Mouse (Mus musculus) heart, embryonic 12.5 days (tissue): ENCODE measurements around the gene Nosip. TPM values are rescaled to one million over a fixed set of nuclear protein-coding genes. Genes with fewer than 3 reads are reported as not detected.
A peak's percentile ranks its signal among the peaks of the same experiment; 100 is the strongest.

Experiments used
- ATAC-seq: fragments of 200-750 bp; cut with Nextera tagmentation; 2 replicates; pipeline ENCODE4 v1.8.0; 2017; ENCODE audit warnings: moderate TSS enrichment, moderate library complexity; ENCODE audit not compliant: insufficient number of reproducible peaks, low FRiP score
- H3K27ac ChIP-seq: fragments of 300-500 bp; sonication (generic); 2 replicates; pipeline ENCODE4 v1.5.1; 2016; ENCODE audit warnings: mild to moderate bottlenecking, moderate library complexity; ENCODE audit not compliant: poor library complexity, severe bottlenecking
- H3K27me3 ChIP-seq: fragments of 300-500 bp; sonication (generic); replicated peaks from 2 replicates; pipeline ENCODE4 v1.6.1; 2016; ENCODE audit warnings: mild to moderate bottlenecking, moderate library complexity
- H3K36me3 ChIP-seq: fragments of 300-500 bp; sonication (generic); 2 replicates; pipeline ENCODE4 v1.6.1; 2016; ENCODE audit warnings: mild to moderate bottlenecking, moderate library complexity
- H3K4me1 ChIP-seq: fragments of 300-500 bp; sonication (generic); replicated peaks from 2 replicates; pipeline ENCODE4 v1.6.1; 2016; ENCODE audit warnings: mild to moderate bottlenecking
- H3K4me2 ChIP-seq: fragments of 300-500 bp; sonication (generic); 2 replicates; pipeline ENCODE4 v1.6.1; 2016; ENCODE audit warnings: mild to moderate bottlenecking, moderate library complexity
- H3K4me3 ChIP-seq: fragments of 300-500 bp; sonication (generic); 2 replicates; pipeline ENCODE4 v1.5.1; 2016; ENCODE audit warnings: mild to moderate bottlenecking
- H3K9ac ChIP-seq: fragments of 300-500 bp; sonication (generic); 2 replicates; pipeline ENCODE4 v1.6.1; 2016; ENCODE audit warnings: mild to moderate bottlenecking, moderate library complexity
- H3K9me3 ChIP-seq: fragments of 300-500 bp; sonication (generic); replicated peaks from 2 replicates; pipeline ENCODE4 v1.6.1; 2016; ENCODE audit warnings: mild to moderate bottlenecking, moderate library complexity
- WGBS: fragments of 180-500 bp; shearing (Covaris S2); methylation state at CpG from one replicate; pipeline ENCODE4 v1.1.7; 2016; 5-methylcytosine and 5-hydroxymethylcytosine counted together
- polyA plus RNA-seq: library from polyadenylated mRNA; unstranded; fragments of >200 nt; fragmentation: Nextera tagmentation; extraction: Ambion mirVana; gene quantifications from 2 replicates; pipeline ENCODE4 v1.2.1, GENCODE M21; 2016

The Nosip gene
- 43.3 and 45.7 TPM in 2 replicates for polyA plus RNA-seq

DNA sequence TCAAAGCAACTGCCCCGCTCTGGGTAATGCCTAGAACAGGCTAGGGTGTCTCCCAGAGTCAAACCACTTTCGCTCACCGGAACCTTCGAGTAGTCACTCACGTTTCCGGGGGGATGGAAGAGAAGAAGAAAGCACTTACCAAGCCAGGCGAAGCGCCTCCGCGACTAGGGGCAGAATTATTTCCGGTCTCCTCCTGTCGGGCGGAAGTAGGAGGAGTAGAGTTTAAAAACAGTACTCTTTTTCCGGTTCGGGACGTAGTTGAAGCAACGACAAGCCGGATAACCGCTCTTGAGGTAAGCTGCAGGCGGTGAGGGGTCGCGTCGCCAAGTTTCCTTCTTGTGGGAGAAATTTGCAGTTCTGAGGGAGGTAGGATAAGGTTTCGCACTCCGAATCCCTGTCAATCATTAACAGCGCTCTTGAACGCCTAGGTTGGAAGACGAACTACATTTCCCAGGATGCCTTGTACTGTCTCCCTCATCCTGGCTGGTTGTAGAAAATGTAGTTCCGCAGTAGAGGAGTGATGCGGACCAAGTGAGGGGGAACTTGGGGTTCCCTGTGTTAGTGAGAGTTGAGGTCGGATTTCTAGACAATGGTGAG, at the start of gene Nosip, which contains the start of gene Prrg2:
Gene Nosip (plus strand): TSS at position 191 of the 597 bp plus-strand sequence.
Gene Prrg2 (minus strand): TSS at position 439 of the 597 bp plus-strand sequence.
- H3K4me2 ChIP-seq, result peak within 1 kb of the TSS; percentile 78
- peak within 1 kb of the TSS; percentile 82 for H3K9ac ChIP-seq
- H3K27me3 ChIP-seq, result no peaks in the 10 kb centered on the region
- H3K9me3 ChIP-seq, result no peaks in the 10 kb centered on the region
- peaks cover 19% of the 10 kb centered on the region for H3K4me1 ChIP-seq
- H3K27ac ChIP-seq, result peak within 1 kb of the TSS; percentile 86
- no peaks in the 10 kb centered on the region for H3K36me3 ChIP-seq
- peak within 1 kb of the TSS; percentile 65 for H3K4me3 ChIP-seq
- peak; percentile 86 for ATAC-seq
- under 1% methylated on average over 31 of the region's 31 CpGs for WGBS

DNA sequence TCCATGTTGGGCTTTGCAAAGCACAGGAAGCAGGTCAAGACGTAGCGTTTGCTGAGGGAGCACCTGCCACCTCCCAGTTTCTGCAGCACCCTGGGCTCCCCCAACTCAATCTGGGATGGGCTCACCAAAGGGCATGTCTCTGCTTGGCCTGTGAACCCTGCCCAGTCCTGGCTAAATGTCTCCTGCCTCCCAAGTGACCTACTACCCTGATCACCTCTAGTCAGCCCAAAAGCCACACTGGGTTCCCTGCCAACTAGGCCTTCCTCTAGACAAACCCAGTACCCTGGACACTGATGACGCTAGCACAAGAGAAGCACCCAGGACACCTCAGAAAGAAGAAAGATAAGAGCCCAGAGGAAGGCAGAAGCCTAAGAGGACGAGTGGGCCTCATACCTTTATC, 49.4 kb upstream of the Nosip start:
- no peak overlapping the region for H3K4me3 ChIP-seq
- ATAC-seq, result no peak
- H3K9me3 ChIP-seq, result no peaks in the 10 kb centered on the region
- no peaks in the 10 kb centered on the region for H3K27me3 ChIP-seq
- H3K9ac ChIP-seq, result no peak overlapping the region; the same call in 1 of the 2 replicates
- no peak overlapping the region for H3K27ac ChIP-seq
- H3K36me3 ChIP-seq, result peaks cover 57% of the 10 kb centered on the region
- no peak overlapping the region for H3K4me2 ChIP-seq
- 78% methylated on average over 4 of the region's 4 CpGs for WGBS
- peaks cover 20% of the 10 kb centered on the region for H3K4me1 ChIP-seq

DNA sequence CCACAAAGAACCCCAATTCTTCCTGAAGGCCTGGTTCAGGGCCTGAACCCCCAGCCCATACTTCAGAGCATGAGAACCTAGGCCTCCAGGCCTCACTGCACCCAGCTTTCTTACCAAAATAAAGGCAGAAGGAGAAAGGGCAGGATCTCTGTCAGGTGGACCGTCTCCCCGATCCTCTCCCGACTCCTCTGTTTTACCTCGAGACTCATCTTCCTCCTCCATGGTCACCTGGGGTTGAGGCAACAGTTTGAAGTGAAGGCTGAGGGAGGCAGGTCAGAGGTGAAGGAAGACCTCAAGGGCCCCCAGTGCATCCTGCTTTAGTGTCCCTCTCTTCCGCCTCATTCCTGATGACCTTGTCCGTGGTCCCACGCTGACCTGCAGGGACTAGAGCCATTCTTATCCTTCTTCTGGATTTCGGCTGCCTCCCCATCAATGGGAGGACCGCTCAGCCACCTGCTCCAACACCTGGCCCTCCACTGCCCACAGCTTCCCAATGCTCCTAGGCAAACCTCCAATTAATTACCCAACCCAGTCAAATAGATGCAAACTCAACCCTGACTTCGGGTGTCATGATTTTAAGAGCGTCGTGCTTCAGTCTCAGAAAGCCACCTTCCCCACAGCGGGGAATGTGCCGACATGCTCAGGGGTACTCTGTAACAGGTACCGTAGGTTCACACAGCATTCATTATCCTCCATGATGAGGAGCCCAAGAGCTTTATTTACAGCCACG, 48.7 kb upstream of the Nosip start:
- peaks cover 24% of the 10 kb centered on the region for H3K4me1 ChIP-seq
- H3K27me3 ChIP-seq, result no peaks in the 10 kb centered on the region
- H3K36me3 ChIP-seq, result peaks cover 50% of the 10 kb centered on the region
- WGBS, result 93% methylated on average over 16 of the region's 16 CpGs
- no peak overlapping the region for H3K4me2 ChIP-seq
- no peak overlapping the region; the same call in 1 of the 2 replicates for H3K9ac ChIP-seq
- no peaks in the 10 kb centered on the region for H3K9me3 ChIP-seq
- H3K4me3 ChIP-seq, result no peak overlapping the region
- no peak for ATAC-seq
- H3K27ac ChIP-seq, result no peak overlapping the region

DNA sequence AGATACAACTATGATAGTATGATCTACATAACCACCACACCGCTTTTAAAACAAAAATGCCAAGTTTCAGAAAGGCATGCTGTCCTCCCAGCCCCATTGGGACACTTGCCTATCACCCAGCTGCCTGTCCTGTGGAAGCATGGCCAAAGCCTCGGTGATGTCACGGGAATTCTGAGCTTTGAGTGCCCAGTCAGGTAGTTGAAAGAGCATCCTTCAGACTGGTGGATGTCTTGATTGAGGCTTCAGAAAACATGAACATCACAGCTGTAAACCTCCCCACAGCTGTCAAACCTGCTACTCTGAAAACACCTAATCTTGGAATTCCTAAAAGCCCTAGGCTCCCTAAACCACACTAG, 48.2 kb upstream of the Nosip start:
- peaks cover 29% of the 10 kb centered on the region for H3K4me1 ChIP-seq
- no peak overlapping the region for H3K4me3 ChIP-seq
- 84% methylated on average over 3 of the region's 3 CpGs for WGBS
- no peaks in the 10 kb centered on the region for H3K27me3 ChIP-seq
- peaks cover 45% of the 10 kb centered on the region for H3K36me3 ChIP-seq
- no peak overlapping the region for H3K27ac ChIP-seq
- H3K4me2 ChIP-seq, result no peak overlapping the region; the same call in 1 of the 2 replicates
- no peaks in the 10 kb centered on the region for H3K9me3 ChIP-seq
- peak overlapping the region; percentile 97; the same call in 1 of the 2 replicates for H3K9ac ChIP-seq
- no peak for ATAC-seq

DNA sequence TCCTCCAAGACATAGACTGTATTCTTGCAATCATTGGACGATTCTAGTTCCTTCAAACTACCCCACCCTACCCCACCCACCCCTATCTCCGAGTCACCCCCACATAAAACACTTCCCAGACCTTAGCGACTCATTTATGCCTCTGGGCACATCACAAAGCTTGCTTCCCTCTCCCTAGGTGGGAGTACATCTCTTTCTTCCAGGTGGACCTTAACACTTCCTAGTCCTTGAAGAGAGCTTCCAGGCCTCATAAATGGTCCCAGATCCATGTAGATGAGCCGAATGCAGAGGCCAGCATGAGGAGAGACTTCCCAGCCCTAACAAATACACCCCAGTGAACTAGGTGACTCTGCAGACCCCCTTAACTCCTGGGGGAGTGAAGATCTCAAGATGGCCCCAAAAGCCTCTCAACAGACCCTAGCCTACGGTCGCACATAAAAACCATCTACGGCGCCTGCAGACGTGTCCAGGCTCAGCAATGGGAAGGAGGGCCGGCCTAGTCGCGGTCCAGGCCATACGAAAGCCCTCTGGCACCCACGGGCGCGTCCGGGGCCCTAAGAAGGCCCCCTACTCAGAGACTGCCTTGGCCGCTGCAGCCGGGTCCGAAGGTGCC, 46.8 kb upstream of the Nosip start:
- WGBS, result under 1% methylated on average over 20 of the region's 20 CpGs
- Histone ChIP-seq H3K36me3 (peaks cover 31% of the 10 kb centered on the region), H3K9ac (peak overlapping the region; percentile 97), H3K27ac (peak overlapping the region; percentile 88), H3K27me3 (no peaks in the 10 kb centered on the region), H3K4me1 (peaks cover 37% of the 10 kb centered on the region), H3K9me3 (no peaks in the 10 kb centered on the region), H3K4me3 (peak overlapping the region; percentile 89), H3K4me2 (peak overlapping the region; percentile 80)
- no peak for ATAC-seq

DNA sequence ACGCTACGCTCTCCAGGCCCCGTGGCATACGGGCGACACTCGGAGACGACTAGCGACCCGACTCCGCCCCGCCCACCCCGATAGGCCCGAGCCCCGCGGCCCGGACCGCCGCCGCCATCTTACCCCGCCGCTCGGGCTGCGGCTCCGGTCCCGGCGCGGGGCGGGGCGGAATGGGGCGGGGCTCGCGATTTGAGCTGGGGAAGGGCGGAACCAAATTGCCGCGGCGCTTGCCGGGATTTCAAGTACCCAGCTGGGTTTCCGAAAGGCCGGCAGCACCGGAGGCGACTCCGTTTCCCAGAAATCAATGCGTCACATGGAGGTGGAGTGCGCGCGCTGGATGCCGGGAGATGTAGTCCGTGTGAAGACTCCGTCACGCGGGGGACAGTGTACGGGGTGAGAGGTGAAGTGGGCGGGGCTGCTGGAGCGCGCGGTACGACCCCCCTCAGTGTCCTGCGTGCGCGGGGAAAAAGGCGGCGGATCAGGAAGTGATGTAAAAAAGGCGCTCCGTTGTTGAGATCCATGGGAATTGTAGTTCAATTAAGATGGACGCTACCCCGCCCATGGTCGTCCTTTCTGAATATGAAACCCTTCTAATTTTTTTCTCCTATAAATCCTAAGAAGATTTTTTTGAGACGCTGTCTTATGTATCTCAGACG, 46.1 kb upstream of the Nosip start, which contains the start of gene Scaf1:
Gene Scaf1 (minus strand): TSS at position 407 of the 656 bp plus-strand sequence.
- Histone ChIP-seq H3K9ac (peak within 1 kb of the TSS; percentile 97), H3K4me2 (peak within 1 kb of the TSS; percentile 80), H3K9me3 (no peaks in the 10 kb centered on the region), H3K36me3 (peaks cover 34% of the 10 kb centered on the region), H3K4me3 (peak within 1 kb of the TSS; percentile 89), H3K27me3 (no peaks in the 10 kb centered on the region), H3K27ac (peak within 1 kb of the TSS; percentile 100), H3K4me1 (peaks cover 37% of the 10 kb centered on the region)
- ATAC-seq, result peak; percentile 91
- under 1% methylated on average over 68 of the region's 69 CpGs for WGBS

DNA sequence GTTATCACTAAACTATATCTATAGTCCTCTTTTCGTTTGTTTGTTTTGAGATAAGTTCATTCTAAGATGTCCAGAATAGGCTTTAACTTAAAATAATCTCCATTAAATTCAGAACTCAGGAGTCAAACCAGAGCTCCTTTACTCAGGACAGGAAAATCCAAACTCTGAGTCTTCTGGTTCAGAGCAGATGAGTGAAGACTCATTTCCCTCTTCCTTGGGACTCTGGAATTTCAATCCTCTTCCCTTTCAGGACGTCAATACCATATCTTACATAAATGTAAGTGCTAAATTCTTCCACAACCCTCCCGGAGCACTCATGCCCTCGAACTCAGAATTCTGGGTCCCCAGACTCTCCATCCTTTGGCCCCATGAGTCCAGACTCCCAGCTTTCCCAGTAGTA, 45.5 kb upstream of the Nosip start:
- Histone ChIP-seq H3K9ac (peak overlapping the region; percentile 76), H3K4me1 (peaks cover 37% of the 10 kb centered on the region)
- WGBS, result under 1% methylated on average over 4 of the region's 4 CpGs

DNA sequence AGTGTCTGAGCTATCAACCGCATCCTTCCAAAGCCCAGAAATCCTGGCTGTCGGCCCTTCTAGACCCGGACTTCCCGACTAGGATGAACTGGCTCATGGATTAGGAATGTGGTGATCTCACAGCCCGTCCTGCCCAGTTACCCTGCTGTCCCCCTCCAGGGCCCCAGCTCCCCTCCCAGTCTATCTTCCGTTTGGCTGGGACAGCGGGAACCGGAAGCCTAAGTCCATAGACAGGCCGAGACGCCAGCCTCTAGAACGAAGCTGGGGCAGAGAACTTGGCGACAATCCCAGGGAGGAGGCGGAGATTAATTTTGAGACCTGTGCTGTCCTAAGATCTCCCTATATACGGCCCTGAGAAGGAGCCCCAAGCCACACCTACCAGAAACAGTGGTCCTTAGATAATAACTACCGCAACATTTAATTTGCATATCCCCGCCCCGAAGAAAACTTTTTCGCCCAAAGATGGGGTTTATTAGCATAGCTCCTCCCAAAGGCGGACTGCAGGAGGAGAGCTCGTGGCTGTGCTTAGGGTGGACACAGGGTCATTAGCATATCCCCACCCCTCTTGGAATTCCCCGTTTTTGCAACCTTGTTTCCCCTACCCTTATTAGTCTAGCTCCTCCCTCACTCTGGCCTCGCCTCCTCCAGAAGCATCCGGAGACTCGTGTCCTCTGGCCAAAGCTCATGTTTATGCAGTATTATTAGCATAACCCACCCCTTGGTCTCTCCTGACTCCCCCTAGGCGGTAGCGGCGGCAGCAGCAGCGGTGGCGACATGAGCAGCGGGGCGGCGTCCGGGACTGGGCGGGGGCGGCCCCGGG, 44.8 kb upstream of the Nosip start, which contains the start of gene Rras:
Gene Rras (plus strand): TSS at position 720 of the 820 bp plus-strand sequence.
- Histone ChIP-seq H3K9ac (peak within 1 kb of the TSS; percentile 77), H3K27me3 (no peaks in the 10 kb centered on the region), H3K27ac (peak within 1 kb of the TSS; percentile 100), H3K4me3 (peak within 1 kb of the TSS; percentile 89), H3K4me1 (peaks cover 37% of the 10 kb centered on the region), H3K4me2 (peak within 1 kb of the TSS; percentile 80), H3K9me3 (no peaks in the 10 kb centered on the region), H3K36me3 (peaks cover 27% of the 10 kb centered on the region)
- peak; percentile 89 for ATAC-seq
- under 1% methylated on average over 36 of the region's 36 CpGs for WGBS

More for the DNA sequence above, 45.5 kb upstream of the Nosip start:
- Histone ChIP-seq H3K36me3 (peaks cover 34% of the 10 kb centered on the region), H3K27ac (peak overlapping the region; percentile 100), H3K4me3 (peak overlapping the region; percentile 89), H3K9me3 (no peaks in the 10 kb centered on the region), H3K27me3 (no peaks in the 10 kb centered on the region), H3K4me2 (peak overlapping the region; percentile 80)
- ATAC-seq, result no peak

DNA sequence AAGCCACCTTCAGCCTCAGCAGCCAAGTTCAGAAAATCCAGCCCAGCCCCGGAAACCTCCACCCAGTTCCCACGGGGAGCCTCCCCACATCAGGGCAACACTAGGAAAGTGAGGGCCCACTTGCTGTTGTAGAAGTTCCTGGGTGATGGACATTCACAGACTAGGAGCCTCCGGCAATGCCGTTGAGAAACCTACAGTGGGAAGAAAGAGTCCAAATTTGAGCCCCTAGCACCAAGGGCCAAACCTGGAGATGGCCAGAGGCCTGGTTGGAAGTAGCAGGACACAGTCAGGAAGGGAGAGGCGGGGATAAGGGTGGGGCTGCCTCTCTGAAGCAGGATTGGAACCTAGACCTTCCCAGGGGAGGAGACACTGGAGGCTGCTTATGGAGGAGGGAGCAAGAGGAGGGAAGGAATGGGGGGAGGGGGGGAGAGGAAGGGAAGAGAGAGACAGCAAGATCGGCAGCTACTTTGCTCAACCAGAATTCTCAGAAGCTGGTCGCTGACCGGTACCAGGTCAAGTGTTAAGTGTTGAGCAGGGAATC, 43.1 kb upstream of the Nosip start:
- no peak for ATAC-seq
- H3K4me2 ChIP-seq, result peak overlapping the region; percentile 80
- peaks cover 27% of the 10 kb centered on the region for H3K4me1 ChIP-seq
- H3K9me3 ChIP-seq, result no peaks in the 10 kb centered on the region
- H3K36me3 ChIP-seq, result peaks cover 12% of the 10 kb centered on the region; the same call in 1 of the 2 replicates
- peak overlapping the region; percentile 88 for H3K27ac ChIP-seq
- no peaks in the 10 kb centered on the region for H3K27me3 ChIP-seq
- peak overlapping the region; percentile 89 for H3K4me3 ChIP-seq
- peak overlapping the region; percentile 77; the same call in 1 of the 2 replicates for H3K9ac ChIP-seq
- 20% methylated on average over 8 of the region's 8 CpGs for WGBS

DNA sequence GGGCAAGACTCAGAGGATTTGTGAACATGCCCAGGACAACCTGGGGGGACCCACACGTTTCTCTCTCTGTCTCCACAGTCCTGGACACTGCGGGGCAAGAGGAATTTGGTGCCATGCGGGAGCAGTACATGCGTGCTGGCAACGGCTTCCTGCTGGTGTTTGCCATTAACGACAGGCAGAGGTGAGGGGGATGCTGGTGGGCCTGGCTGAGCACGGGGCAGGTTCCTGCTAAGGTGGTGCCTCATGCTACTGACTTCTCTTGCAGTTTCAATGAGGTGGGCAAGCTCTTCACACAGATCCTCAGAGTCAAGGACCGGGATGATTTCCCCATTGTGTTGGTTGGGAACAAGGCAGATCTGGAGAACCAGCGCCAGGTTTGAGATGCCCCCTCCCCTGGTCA, 42.0 kb upstream of the Nosip start:
- H3K27ac ChIP-seq, result no peak overlapping the region

More for the DNA sequence above, 42.0 kb upstream of the Nosip start:
- 74% methylated on average over 9 of the region's 9 CpGs for WGBS
- no peak overlapping the region for H3K4me3 ChIP-seq
- no peak for ATAC-seq
- H3K9ac ChIP-seq, result no peak overlapping the region
- no peaks in the 10 kb centered on the region for H3K9me3 ChIP-seq
- H3K36me3 ChIP-seq, result peaks cover 12% of the 10 kb centered on the region; the same call in 1 of the 2 replicates
- no peak overlapping the region for H3K4me2 ChIP-seq
- peaks cover 17% of the 10 kb centered on the region for H3K4me1 ChIP-seq
- no peaks in the 10 kb centered on the region for H3K27me3 ChIP-seq
